Mouse (Mus musculus) heart, postnatal 0 days (tissue): ENCODE results near the gene Wee1. TPM values are rescaled to one million over a fixed set of nuclear protein-coding genes. Genes with fewer than 3 reads are reported as not detected.

Experiments
- ATAC-seq: fragments of 200-750 bp; cut with Nextera tagmentation; 2 replicates; pipeline ENCODE4 v1.8.0; 2017; ENCODE audit warnings: low read depth, moderate number of reproducible peaks, moderate library complexity; ENCODE audit not compliant: insufficient read depth
- DNase-seq: peaks from one replicate; pipeline ENCODE4 v3.0.0-alpha.2; 2016; ENCODE audit warnings: low spot score
- H3K27ac ChIP-seq: fragments of 300-500 bp; sonication (generic); 2 replicates; pipeline ENCODE4 v1.5.1; 2014; ENCODE audit warnings: low read depth, mild to moderate bottlenecking
- H3K27me3 ChIP-seq: fragments of 300-500 bp; sonication (generic); 2 replicates; pipeline ENCODE4 v1.6.1; 2014; ENCODE audit warnings: low read length, mixed read lengths; ENCODE audit not compliant: control insufficient read depth, insufficient read depth
- H3K36me3 ChIP-seq: fragments of 300-500 bp; sonication (generic); replicated peaks from 2 replicates; pipeline ENCODE4 v1.6.1; 2014; ENCODE audit warnings: low read length, mixed read lengths; ENCODE audit not compliant: control insufficient read depth, insufficient read depth
- H3K4me1 ChIP-seq: fragments of 300-500 bp; sonication (generic); 2 replicates; pipeline ENCODE4 v1.6.1; 2014; ENCODE audit warnings: antibody characterized with exemption; ENCODE audit not compliant: control insufficient read depth, insufficient read depth
- H3K4me2 ChIP-seq: fragments of 300-500 bp; sonication (generic); 2 replicates; pipeline ENCODE4 v1.6.1; 2014; ENCODE audit warnings: low read depth, mild to moderate bottlenecking, low read length, moderate library complexity
- H3K4me3 ChIP-seq: fragments of 300-500 bp; sonication (generic); 2 replicates; pipeline ENCODE4 v1.5.1; 2014; ENCODE audit warnings: low read depth, low read length
- H3K9ac ChIP-seq: fragments of 300-500 bp; sonication (generic); replicated peaks from 2 replicates; pipeline ENCODE4 v1.6.1; 2014; ENCODE audit warnings: low read depth, low read length, mixed read lengths
- H3K9me3 ChIP-seq: fragments of 300-500 bp; sonication (generic); replicated peaks from 2 replicates; pipeline ENCODE4 v1.6.1; 2016; ENCODE audit warnings: low read length; ENCODE audit not compliant: control insufficient read depth
- CTCF ChIP-seq: IDR thresholded peaks from 2 replicates; pipeline ENCODE4 v1.5.1; 2016; ENCODE audit warnings: antibody characterized with exemption, control low read depth, low read depth
- EP300 ChIP-seq: IDR thresholded peaks from 2 replicates; pipeline ENCODE4 v1.6.1; 2016; ENCODE audit warnings: antibody characterized with exemption, low read depth
- WGBS: fragments of 180-500 bp; shearing (Covaris S2); extraction: QIAGEN DNeasy Blood & Tissue Kit; methylation state at CpG from one replicate; pipeline ENCODE4 v1.1.7; 2014; 5-methylcytosine and 5-hydroxymethylcytosine counted together
- polyA plus RNA-seq: library from polyadenylated mRNA; unstranded; fragments of >200 nt; fragmentation: Nextera tagmentation; extraction: Ambion mirVana; gene quantifications from 2 replicates; pipeline ENCODE4 v1.2.1, GENCODE M21; 2015
- total RNA-seq: library from RNA; depleted of rRNA; stranded (reverse); fragments of >200 nt; gene quantifications from 2 replicates; pipeline ENCODE4 v1.2.3, GENCODE M21; 2014; ENCODE audit warnings: low replicate concordance

Wee1 gene
- total and polyA plus RNA-seq, 2 experiments from 2014 or later, result 20.3 to 27.9 TPM

- WGBS, result 86% methylated on average over 7 of the region's 7 CpGs
- no peak for DNase-seq
- peaks cover 92% of the 10 kb centered on the region for H3K36me3 ChIP-seq
- no peak overlapping the region for H3K4me3 ChIP-seq
- ATAC-seq, result no peak
- H3K9ac ChIP-seq, result no peak overlapping the region
- no peaks in the 10 kb centered on the region for H3K9me3 ChIP-seq
- H3K27me3 ChIP-seq, result no peaks in the 10 kb centered on the region
- no peak overlapping the region for H3K27ac ChIP-seq
- no peaks in the 10 kb centered on the region for H3K4me1 ChIP-seq
- TF ChIP-seq CTCF, result no peak
- TF ChIP-seq EP300, result no peak
- H3K4me2 ChIP-seq, result no peak overlapping the region
Measured at GRCm38 (mm10) chr7:110091670-110092069, 30.2 kb upstream of the Wee1 start.

GRCm38 (mm10) chr7:110096332-110096731 is 25.5 kb upstream of the Wee1 start:
- H3K27ac ChIP-seq, result no peak overlapping the region
- H3K27me3 ChIP-seq, result no peaks in the 10 kb centered on the region
- no peak overlapping the region for H3K9ac ChIP-seq
- peaks cover 48% of the 10 kb centered on the region for H3K36me3 ChIP-seq
- no peaks in the 10 kb centered on the region for H3K9me3 ChIP-seq
- no peaks in the 10 kb centered on the region; the same call in 1 of the 2 replicates for H3K4me1 ChIP-seq
- ATAC-seq (no peak), DNase-seq (no peak)
- 81% methylated on average over 4 of the region's 4 CpGs for WGBS
- no peak overlapping the region for H3K4me2 ChIP-seq
- H3K4me3 ChIP-seq, result no peak overlapping the region
- no peak for TF ChIP-seq EP300
- TF ChIP-seq CTCF, result no peak

- H3K4me2 ChIP-seq, result no peak overlapping the region
- H3K36me3 ChIP-seq, result peaks cover 39% of the 10 kb centered on the region
- TF ChIP-seq CTCF (no peak), EP300 (no peak)
- no peak overlapping the region for H3K4me3 ChIP-seq
- no peak for ATAC-seq
- H3K27me3 ChIP-seq, result no peaks in the 10 kb centered on the region
- no peak overlapping the region for H3K9ac ChIP-seq
- H3K9me3 ChIP-seq, result no peaks in the 10 kb centered on the region
- H3K4me1 ChIP-seq, result no peaks in the 10 kb centered on the region; the same call in 1 of the 2 replicates
- 55% methylated on average over 7 of the region's 7 CpGs for WGBS
- DNase-seq, result no peak
- no peak overlapping the region for H3K27ac ChIP-seq
Measured at GRCm38 (mm10) chr7:110097106-110097793, 24.6 kb upstream of the Wee1 start.

GRCm38 (mm10) chr7:110100854-110101253 is 21.0 kb upstream of the Wee1 start:
- no peak for ATAC-seq
- Histone ChIP-seq H3K9ac (no peak overlapping the region), H3K4me2 (no peak overlapping the region), H3K27me3 (no peaks in the 10 kb centered on the region), H3K4me3 (no peak overlapping the region), H3K9me3 (no peaks in the 10 kb centered on the region), H3K27ac (no peak overlapping the region), H3K36me3 (peaks cover 8% of the 10 kb centered on the region), H3K4me1 (no peaks in the 10 kb centered on the region; the same call in 1 of the 2 replicates)
- TF ChIP-seq CTCF (no peak), EP300 (no peak)
- WGBS, result 58% methylated on average over 6 of the region's 6 CpGs
- no peak for DNase-seq

- TF ChIP-seq CTCF (no peak), EP300 (no peak)
- no peak for DNase-seq
- Histone ChIP-seq H3K27me3 (no peaks in the 10 kb centered on the region), H3K9ac (no peak overlapping the region), H3K4me2 (no peak overlapping the region), H3K36me3 (peaks cover 4% of the 10 kb centered on the region), H3K9me3 (no peaks in the 10 kb centered on the region), H3K4me1 (no peaks in the 10 kb centered on the region; the same call in 1 of the 2 replicates), H3K4me3 (no peak overlapping the region), H3K27ac (no peak overlapping the region)
- ATAC-seq, result no peak
- 81% methylated on average over 5 of the region's 5 CpGs for WGBS
Measured at GRCm38 (mm10) chr7:110101266-110101665, 20.6 kb upstream of the Wee1 start.

GRCm38 (mm10) chr7:110105041-110105440 is 16.8 kb upstream of the Wee1 start:
- no peak for ATAC-seq
- Histone ChIP-seq H3K4me3 (no peak overlapping the region), H3K9me3 (no peaks in the 10 kb centered on the region), H3K4me1 (peaks cover 16% of the 10 kb centered on the region), H3K27ac (no peak overlapping the region), H3K27me3 (no peaks in the 10 kb centered on the region), H3K4me2 (no peak overlapping the region), H3K9ac (no peak overlapping the region), H3K36me3 (no peaks in the 10 kb centered on the region)
- WGBS, result 82% methylated on average over 5 of the region's 5 CpGs
- TF ChIP-seq EP300 (no peak), CTCF (no peak)
- no peak for DNase-seq
